ENCODE assay signal across 13 mouse cellular contexts in the genomic region with DNA sequence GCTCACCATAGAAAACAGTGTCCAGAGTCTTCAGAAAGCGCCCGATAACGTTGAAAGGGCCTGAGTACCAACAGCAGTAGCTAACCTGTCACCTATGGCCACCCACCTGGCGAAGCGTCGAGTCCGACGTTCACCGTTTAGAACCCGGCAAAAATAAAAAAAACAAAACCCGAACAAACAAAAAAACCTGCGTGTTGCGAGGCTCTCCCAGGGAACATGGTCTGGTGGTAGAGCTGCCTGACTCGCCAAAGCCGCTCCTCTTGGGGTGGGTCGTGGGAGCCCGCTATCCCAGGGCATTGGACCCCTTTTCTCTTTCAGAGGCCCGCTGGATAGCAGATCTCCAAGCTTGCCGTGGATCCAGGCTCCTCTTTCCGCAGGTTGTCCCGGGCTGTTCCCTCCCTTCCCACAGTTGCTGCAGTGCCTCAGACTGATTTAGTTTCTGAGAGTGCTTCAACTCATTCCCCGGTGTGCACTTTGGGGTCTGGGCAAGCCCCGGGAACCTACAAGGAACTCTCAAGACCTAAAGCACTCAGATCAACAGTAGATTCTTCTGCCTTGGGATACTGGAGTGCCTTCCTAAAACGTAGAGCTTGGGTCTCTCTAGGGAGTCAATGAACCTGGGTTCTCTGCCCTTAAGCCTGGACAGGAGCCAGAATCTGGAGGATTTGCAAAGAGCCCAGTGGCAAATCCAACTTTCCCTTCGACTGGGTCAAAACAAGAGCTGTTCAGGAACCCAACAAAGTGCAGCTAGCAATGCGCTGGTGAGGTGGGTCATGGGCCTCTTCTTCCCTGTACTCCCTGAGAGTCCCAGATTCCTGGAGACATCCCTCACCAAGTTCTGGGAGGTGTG. TPM values are rescaled to one million over a fixed set of nuclear protein-coding genes. Genes with fewer than 3 reads are reported as not detected.
DNase-seq lines count a peak whose midpoint lies in the region; ATAC-seq and TF ChIP-seq lines count a peak whose summit lies in the region.
"Had no signal": no experiment of that assay in that cellular context is flagged by ENCODE, and none has a peak within 500 bp of the region (broad histone marks: within the 10 kb centered on the region; RNA-seq: fewer than 3 reads in every experiment).

No protein-coding gene starts in this region.

- ATAC-seq in forebrain, embryonic 11.5 days (replicated peaks; ENCODE audit: low FRiP score), result no peak
- ATAC-seq in forebrain, postnatal 0 days, result no peak
- peak; percentile 62; the same call in 1 of the 2 replicates for ATAC-seq in liver, postnatal 0 days
- ATAC-seq in liver, embryonic 11.5 days (replicated peaks; ENCODE audit: low FRiP score), result no peak
- ATAC-seq in stomach, embryonic 15.5 days (ENCODE audit: insufficient read depth, low FRiP score, low read depth), result no peak

- no peak overlapping the region for H3K9ac ChIP-seq in forebrain, embryonic 11.5 days (ENCODE audit: low read length)
- no peak overlapping the region for H3K9ac ChIP-seq in forebrain, postnatal 0 days
- H3K9ac ChIP-seq in liver, postnatal 0 days (replicated peaks), result no peak overlapping the region
- H3K9ac ChIP-seq in liver, embryonic 11.5 days (ENCODE audit: low read depth, low read length), result no peak overlapping the region
- no peak overlapping the region for H3K9ac ChIP-seq in stomach, embryonic 15.5 days

- TF ChIP-seq CTCF in forebrain, postnatal 0 days (IDR thresholded peaks at IDR 0.05; ENCODE audit: low read depth), result no peak
- TF ChIP-seq CTCF in liver, postnatal 0 days (IDR thresholded peaks at IDR 0.05; ENCODE audit: low read depth), result no peak

- 0 out of 2 replicates have a peak overlapping the region, but pooled peaks have one; percentile 11 for H3K4me2 ChIP-seq in forebrain, embryonic 11.5 days (ENCODE audit: low read depth, low read length, severe bottlenecking)
- no peak overlapping the region for H3K4me2 ChIP-seq in forebrain, postnatal 0 days (ENCODE audit: low read depth)
- 0 out of 2 replicates have a peak overlapping the region, but pooled peaks have one; percentile 35 for H3K4me2 ChIP-seq in liver, postnatal 0 days (ENCODE audit: low read depth, low read length)
- H3K4me2 ChIP-seq in liver, embryonic 11.5 days, result no peak overlapping the region
- peak overlapping the region; percentile 19; the same call in 1 of the 2 replicates for H3K4me2 ChIP-seq in stomach, embryonic 15.5 days

- no peak for TF ChIP-seq EP300 in liver, postnatal 0 days (IDR thresholded peaks at IDR 0.05; ENCODE audit: low read depth)

- DNase-seq in forebrain, embryonic 11.5 days (ENCODE audit: low spot score), result no peak
- no peak for DNase-seq in forebrain, postnatal 0 days
- peak; percentile 59 for DNase-seq in liver, postnatal 0 days
- no peak for DNase-seq in liver, embryonic 11.5 days (ENCODE audit: low spot score)
- DNase-seq in limb, embryonic 10.5 days (ENCODE audit: low spot score), result peak; percentile 48
- no peak for DNase-seq in gastrocnemius, postnatal 25 days
- DNase-seq in gastrocnemius, adult 8-10 months (ENCODE audit: low spot score in 2 of 2), result no peak
- DNase-seq: retina, postnatal 1 day had no signal

- WGBS in forebrain, embryonic 11.5 days, result 3% methylated on average over 26 of the region's 26 CpGs
- WGBS in forebrain, postnatal 0 days, result 4% methylated on average over 26 of the region's 26 CpGs
- 6% methylated on average over 26 of the region's 26 CpGs for WGBS in liver, postnatal 0 days (ENCODE audit: insufficient replicate concordance)
- WGBS in liver, embryonic 11.5 days, result 9% methylated on average over 26 of the region's 26 CpGs
- 4% methylated on average over 26 of the region's 26 CpGs for WGBS in limb, embryonic 10.5 days
- 5% methylated on average over 26 of the region's 26 CpGs for WGBS in stomach, embryonic 15.5 days

- H3K4me1 ChIP-seq in forebrain, embryonic 11.5 days (replicated peaks; ENCODE audit: control insufficient read depth, insufficient read depth, low read length), result peaks cover 8% of the 10 kb centered on the region
- no peaks in the 10 kb centered on the region for H3K4me1 ChIP-seq in forebrain, postnatal 0 days (ENCODE audit: insufficient read depth)
- peaks cover 17% of the 10 kb centered on the region; the same call in 1 of the 2 replicates for H3K4me1 ChIP-seq in liver, postnatal 0 days (ENCODE audit: insufficient read depth)
- H3K4me1 ChIP-seq in liver, embryonic 11.5 days (replicated peaks; ENCODE audit: control insufficient read depth, insufficient read depth, low read length), result 0 out of 2 replicates have a peak, but pooled peaks cover 4% of the 10 kb centered on the region
- peaks cover 21% of the 10 kb centered on the region for H3K4me1 ChIP-seq in limb, embryonic 10.5 days
- H3K4me1 ChIP-seq in stomach, embryonic 15.5 days, result peaks cover 21% of the 10 kb centered on the region

- H3K27ac ChIP-seq in forebrain, embryonic 11.5 days (ENCODE audit: low read depth, low read length), result no peak overlapping the region
- no peak overlapping the region for H3K27ac ChIP-seq in forebrain, postnatal 0 days (ENCODE audit: low read depth, low read length)
- H3K27ac ChIP-seq in liver, postnatal 0 days (ENCODE audit: low read depth), result no peak overlapping the region
- no peak overlapping the region for H3K27ac ChIP-seq in liver, embryonic 11.5 days (ENCODE audit: low read depth, low read length)
- no peak overlapping the region for H3K27ac ChIP-seq in limb, embryonic 10.5 days
- H3K27ac ChIP-seq in stomach, embryonic 15.5 days, result no peak overlapping the region

- peaks cover 82% of the 10 kb centered on the region for H3K27me3 ChIP-seq in forebrain, embryonic 11.5 days (ENCODE audit: control insufficient read depth, insufficient read depth, low read length)
- H3K27me3 ChIP-seq in forebrain, postnatal 0 days (ENCODE audit: insufficient read depth, low read length), result peaks cover 68% of the 10 kb centered on the region
- H3K27me3 ChIP-seq in liver, postnatal 0 days (ENCODE audit: insufficient read depth, low read length), result peaks cover 84% of the 10 kb centered on the region
- peaks cover 90% of the 10 kb centered on the region for H3K27me3 ChIP-seq in liver, embryonic 11.5 days (replicated peaks; ENCODE audit: control insufficient read depth, insufficient read depth, low read length)
- H3K27me3 ChIP-seq in limb, embryonic 10.5 days (ENCODE audit: low read depth, poor library complexity, severe bottlenecking), result peaks cover 92% of the 10 kb centered on the region
- H3K27me3 ChIP-seq in stomach, embryonic 15.5 days (replicated peaks), result peaks cover 83% of the 10 kb centered on the region

- H3K9me3 ChIP-seq in forebrain, embryonic 11.5 days (ENCODE audit: control insufficient read depth, low read length), result no peaks in the 10 kb centered on the region
- no peaks in the 10 kb centered on the region for H3K9me3 ChIP-seq in forebrain, postnatal 0 days (ENCODE audit: low read length)
- H3K9me3 ChIP-seq in liver, postnatal 0 days (ENCODE audit: low read length), result no peaks in the 10 kb centered on the region
- no peaks in the 10 kb centered on the region for H3K9me3 ChIP-seq in liver, embryonic 11.5 days (ENCODE audit: control insufficient read depth, low read length)
- no peaks in the 10 kb centered on the region for H3K9me3 ChIP-seq in limb, embryonic 10.5 days (replicated peaks)
- no peaks in the 10 kb centered on the region for H3K9me3 ChIP-seq in stomach, embryonic 15.5 days

- H3K4me3 ChIP-seq in forebrain, embryonic 11.5 days (ENCODE audit: low read depth, low read length), result peak overlapping the region; percentile 9
- no peak overlapping the region for H3K4me3 ChIP-seq in forebrain, postnatal 0 days (ENCODE audit: low read depth, low read length)
- H3K4me3 ChIP-seq in liver, postnatal 0 days (ENCODE audit: low read depth, low read length), result peak overlapping the region; percentile 11
- no peak overlapping the region for H3K4me3 ChIP-seq in liver, embryonic 11.5 days (ENCODE audit: low read depth, low read length)
- H3K4me3 ChIP-seq in limb, embryonic 10.5 days, result peak overlapping the region; percentile 15
- 0 out of 2 replicates have a peak overlapping the region, but pooled peaks have one; percentile 6 for H3K4me3 ChIP-seq in stomach, embryonic 15.5 days (replicated peaks)
- H3K4me3 ChIP-seq: erythroblast, embryonic 14.5 days had no signal

- H3K36me3 ChIP-seq in forebrain, embryonic 11.5 days (ENCODE audit: control insufficient read depth, insufficient read depth, low read length), result no peaks in the 10 kb centered on the region
- H3K36me3 ChIP-seq in forebrain, postnatal 0 days (ENCODE audit: insufficient read depth), result no peaks in the 10 kb centered on the region
- no peaks in the 10 kb centered on the region for H3K36me3 ChIP-seq in liver, postnatal 0 days (replicated peaks; ENCODE audit: insufficient read depth, low read length)
- no peaks in the 10 kb centered on the region for H3K36me3 ChIP-seq in liver, embryonic 11.5 days (ENCODE audit: control insufficient read depth, insufficient read depth, low read length)
- no peaks in the 10 kb centered on the region for H3K36me3 ChIP-seq in limb, embryonic 10.5 days
- H3K36me3 ChIP-seq in stomach, embryonic 15.5 days, result no peaks in the 10 kb centered on the region

RNA-seq across cellular contexts. Expression of gene Tfap2e, which starts 3.3 kb away (rescaled TPM):
- polyA plus RNA-seq in forebrain, embryonic 11.5 days (2014; fragmentation: Nextera tagmentation; extraction: Ambion mirVana), result 0.21 and 0.32 TPM in 2 replicates
- 1.1 TPM in 2 replicates for total RNA-seq in forebrain, postnatal 0 days (2014; rRNA removed)
- 0.86 and 0.93 TPM in 2 replicates for polyA plus RNA-seq in forebrain, postnatal 0 days (2015; fragmentation: Nextera tagmentation; extraction: Ambion mirVana)
- polyA plus RNA-seq in liver, postnatal 0 days (2015; fragmentation: Nextera tagmentation; extraction: Ambion mirVana), result not detected in 2 replicates
- not detected in 2 replicates for polyA plus RNA-seq in liver, embryonic 11.5 days (2014; fragmentation: Nextera tagmentation; extraction: Ambion mirVana)
- polyA plus RNA-seq in limb, embryonic 10.5 days (2016; fragmentation: Nextera tagmentation; extraction: Ambion mirVana), result not detected in 2 replicates
- polyA plus RNA-seq in stomach, embryonic 15.5 days (2015; fragmentation: Nextera tagmentation; extraction: Ambion mirVana), result not detected in 2 replicates
- not detected for total RNA-seq in gastrocnemius, postnatal 25 days (2021)
- total RNA-seq in gastrocnemius, adult 8-10 months (2022), result not detected
- total RNA-seq: hematopoietic stem cell, adult 5-6 weeks; left cerebral cortex, postnatal 36 days had no signal
- polyA plus RNA-seq: C2C12; erythroblast, embryonic 14.5 days had no signal

RNA-seq across cellular contexts. Expression of gene Ncdn, which starts 20.5 kb away (rescaled TPM):
- 37.3 and 39.7 TPM in 2 replicates for polyA plus RNA-seq in forebrain, embryonic 11.5 days (2014; fragmentation: Nextera tagmentation; extraction: Ambion mirVana)
- 308 and 339 TPM in 2 replicates for total RNA-seq in forebrain, postnatal 0 days (2014; rRNA removed)
- 205 and 223 TPM in 2 replicates for polyA plus RNA-seq in forebrain, postnatal 0 days (2015; fragmentation: Nextera tagmentation; extraction: Ambion mirVana)
- polyA plus RNA-seq in liver, postnatal 0 days (2015; fragmentation: Nextera tagmentation; extraction: Ambion mirVana), result 4.2 and 4.8 TPM in 2 replicates
- polyA plus RNA-seq in liver, embryonic 11.5 days (2014; fragmentation: Nextera tagmentation; extraction: Ambion mirVana), result 25.0 and 27.2 TPM in 2 replicates
- polyA plus RNA-seq in limb, embryonic 10.5 days (2016; fragmentation: Nextera tagmentation; extraction: Ambion mirVana), result 37.7 and 41.3 TPM in 2 replicates
- polyA plus RNA-seq in stomach, embryonic 15.5 days (2015; fragmentation: Nextera tagmentation; extraction: Ambion mirVana), result 24.7 and 26.9 TPM in 2 replicates
- total RNA-seq in gastrocnemius, postnatal 25 days (2021), result 1 to 10 TPM; 7.0 to 8.9 TPM
- total RNA-seq in gastrocnemius, adult 8-10 months (2022), result 10 to 100 TPM; 13.8 to 15.2 (median 14.6) TPM

RNA-seq across cellular contexts. Expression of gene AU040320, which starts 20.6 kb away (rescaled TPM):
- 30.1 and 31.5 TPM in 2 replicates for polyA plus RNA-seq in forebrain, embryonic 11.5 days (2014; fragmentation: Nextera tagmentation; extraction: Ambion mirVana)
- 33.4 and 35.7 TPM in 2 replicates for total RNA-seq in forebrain, postnatal 0 days (2014; rRNA removed)
- polyA plus RNA-seq in forebrain, postnatal 0 days (2015; fragmentation: Nextera tagmentation; extraction: Ambion mirVana), result 27.4 and 33.5 TPM in 2 replicates
- 8.5 and 9.5 TPM in 2 replicates for polyA plus RNA-seq in liver, postnatal 0 days (2015; fragmentation: Nextera tagmentation; extraction: Ambion mirVana)
- polyA plus RNA-seq in liver, embryonic 11.5 days (2014; fragmentation: Nextera tagmentation; extraction: Ambion mirVana), result 18.7 and 19.3 TPM in 2 replicates
- 18.7 and 19.8 TPM in 2 replicates for polyA plus RNA-seq in limb, embryonic 10.5 days (2016; fragmentation: Nextera tagmentation; extraction: Ambion mirVana)
- 20.2 and 29.9 TPM in 2 replicates for polyA plus RNA-seq in stomach, embryonic 15.5 days (2015; fragmentation: Nextera tagmentation; extraction: Ambion mirVana)
- total RNA-seq in gastrocnemius, postnatal 25 days (2021), result 10 to 100 TPM; 27.4 to 29.5 TPM
- total RNA-seq in gastrocnemius, adult 8-10 months (2022), result 10 to 100 TPM; 28.2 to 37.7 (median 33.6) TPM

RNA-seq across cellular contexts. Expression of gene Psmb2, which starts 55.3 kb away (rescaled TPM):
- polyA plus RNA-seq in forebrain, embryonic 11.5 days (2014; fragmentation: Nextera tagmentation; extraction: Ambion mirVana), result 503 and 528 TPM in 2 replicates
- total RNA-seq in forebrain, postnatal 0 days (2014; rRNA removed), result 185 and 187 TPM in 2 replicates
- polyA plus RNA-seq in forebrain, postnatal 0 days (2015; fragmentation: Nextera tagmentation; extraction: Ambion mirVana), result 497 and 510 TPM in 2 replicates
- polyA plus RNA-seq in liver, postnatal 0 days (2015; fragmentation: Nextera tagmentation; extraction: Ambion mirVana), result 218 and 239 TPM in 2 replicates
- 535 and 555 TPM in 2 replicates for polyA plus RNA-seq in liver, embryonic 11.5 days (2014; fragmentation: Nextera tagmentation; extraction: Ambion mirVana)
- 593 TPM in 2 replicates for polyA plus RNA-seq in limb, embryonic 10.5 days (2016; fragmentation: Nextera tagmentation; extraction: Ambion mirVana)
- polyA plus RNA-seq in stomach, embryonic 15.5 days (2015; fragmentation: Nextera tagmentation; extraction: Ambion mirVana), result 475 and 493 TPM in 2 replicates
- total RNA-seq in gastrocnemius, postnatal 25 days (2021), result 10 to 100 TPM; 79.9 to 90.5 TPM
- 10 to 100 TPM; 71.8 to 91.6 (median 87.9) TPM for total RNA-seq in gastrocnemius, adult 8-10 months (2022)

Comparison
In these comparisons a context has a peak if more than half of its experiments do, and no peak if none do; other contexts are left out.
1. DNase-seq: peak in liver, postnatal 0 days (single experiment) and limb, embryonic 10.5 days (single experiment); none in forebrain, embryonic 11.5 days (single experiment), forebrain, postnatal 0 days (single experiment), liver, embryonic 11.5 days (single experiment), gastrocnemius, postnatal 25 days (single experiment) and gastrocnemius, adult 8-10 months (0 of 2).
2. H3K4me2 ChIP-seq: peak in forebrain, embryonic 11.5 days (single experiment), liver, postnatal 0 days (single experiment) and stomach, embryonic 15.5 days (single experiment); none in forebrain, postnatal 0 days (single experiment) and liver, embryonic 11.5 days (single experiment).
3. H3K4me3 ChIP-seq: peak in forebrain, embryonic 11.5 days (single experiment), liver, postnatal 0 days (single experiment), limb, embryonic 10.5 days (single experiment) and stomach, embryonic 15.5 days (single experiment); none in forebrain, postnatal 0 days (single experiment) and liver, embryonic 11.5 days (single experiment).